In the genomic region with DNA sequence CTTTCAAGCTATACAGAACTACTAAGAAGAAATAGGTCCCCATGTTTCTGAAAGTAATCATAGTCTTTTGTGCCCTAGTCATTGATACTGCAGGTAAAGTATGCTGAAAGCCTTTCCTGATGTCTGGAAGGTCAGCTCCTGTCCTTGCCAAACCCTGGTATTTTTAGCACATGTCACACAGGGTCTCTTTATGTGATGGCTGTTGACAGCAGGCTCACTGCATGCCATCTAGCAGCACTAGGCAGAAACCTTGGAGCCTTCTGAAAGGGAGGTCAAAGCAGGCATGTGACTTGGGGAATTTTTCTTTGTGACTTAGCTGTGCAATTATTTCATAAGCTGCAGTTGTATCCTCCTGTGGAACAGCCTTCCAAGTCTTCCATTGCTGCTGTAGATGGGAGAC, we compare ENCODE assay signal across 9 mouse cellular contexts.
"Had no signal": no experiment of that assay in that cellular context is flagged by ENCODE, and none has a peak within 500 bp of the region (broad histone marks: within the 10 kb centered on the region; RNA-seq: fewer than 3 reads in every experiment).

No protein-coding gene starts in this region.

- H3K27me3 ChIP-seq: limb, embryonic 12.5 days; midbrain, embryonic 12.5 days; neural tube, embryonic 12.5 days had no signal

- H3K4me3 ChIP-seq: layer of hippocampus, adult 2 months; limb, embryonic 12.5 days; midbrain, embryonic 12.5 days; neural tube, embryonic 12.5 days had no signal

- H3K4me1 ChIP-seq: limb, embryonic 12.5 days; midbrain, embryonic 12.5 days; neural tube, embryonic 12.5 days had no signal

- DNase-seq: kidney, postnatal 10 days; kidney, postnatal 4 days; liver; lung, adult 18-20 months had no signal

- H3K9ac ChIP-seq: limb, embryonic 12.5 days; liver, embryonic 14.5 days; midbrain, embryonic 12.5 days; neural tube, embryonic 12.5 days had no signal

- H3K4me2 ChIP-seq: limb, embryonic 12.5 days; midbrain, embryonic 12.5 days; neural tube, embryonic 12.5 days had no signal

- H3K27ac ChIP-seq: layer of hippocampus, adult 2 months; limb, embryonic 12.5 days; liver, embryonic 14.5 days; midbrain, embryonic 12.5 days; neural tube, embryonic 12.5 days had no signal

- H3K9me3 ChIP-seq: limb, embryonic 12.5 days; midbrain, embryonic 12.5 days; neural tube, embryonic 12.5 days had no signal

- H3K36me3 ChIP-seq: limb, embryonic 12.5 days; midbrain, embryonic 12.5 days; neural tube, embryonic 12.5 days had no signal
